Mouse (Mus musculus) bone marrow macrophage, adult 2 months (primary cell): ENCODE data around the gene Cdnf.

ENCODE experiments used
- CTCF ChIP-seq: IDR thresholded peaks from 2 replicates; pipeline ENCODE4 v1.5.1; 2012; ENCODE audit warnings: low read depth, mild to moderate bottlenecking, low read length, moderate library complexity
- POLR2A ChIP-seq: IDR thresholded peaks from 2 replicates; pipeline ENCODE4 v1.6.1; 2012; ENCODE audit warnings: mild to moderate bottlenecking, low read depth, low read length, borderline replicate concordance

- TF ChIP-seq POLR2A (no peak), CTCF (no peak)
These were observed 28.7 kb downstream of the Cdnf start for GRCm38 (mm10) chr2:3541307-3542079.
